Mouse (Mus musculus): ENCODE measurements around the gene Nphp3. TPM values are rescaled to one million over a fixed set of nuclear protein-coding genes. Genes with fewer than 3 reads are reported as not detected.

The Nphp3 gene
- total and polyA plus RNA-seq, 2 experiments from 2014 or later: 1.9 to 7.4 TPM

DNA sequence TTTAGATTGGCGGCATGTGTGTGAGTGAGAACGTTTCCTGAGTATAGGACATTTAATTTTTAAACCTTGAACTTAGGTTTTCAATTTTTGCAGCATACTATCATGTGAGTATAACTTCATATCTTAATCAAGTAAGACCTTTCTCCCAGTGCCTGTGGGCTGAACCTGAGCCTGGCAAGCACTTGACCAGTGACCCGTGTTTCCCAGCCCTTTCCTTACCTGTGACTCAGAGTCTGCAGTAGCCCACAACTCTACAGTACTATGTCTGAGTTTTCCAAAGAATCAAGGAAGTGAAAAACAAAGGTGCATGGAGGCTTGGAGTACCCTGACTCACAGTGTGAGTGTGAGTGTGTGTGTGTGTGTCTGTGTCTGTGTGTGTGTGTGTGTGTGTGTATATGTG lies 77.7 kb downstream of the Nphp3 start:
- H3K36me3 ChIP-seq (ENCODE audit: insufficient read depth): no peaks in the 10 kb centered on the region
- TF ChIP-seq CTCF (IDR thresholded peaks at IDR 0.05; ENCODE audit: low read depth): no peak
- no peak overlapping the region for H3K4me3 ChIP-seq (ENCODE audit: low read depth, low read length)
- no peak overlapping the region for H3K4me2 ChIP-seq (ENCODE audit: low read depth)
- no peak overlapping the region for H3K9ac ChIP-seq
- 84% methylated on average over 3 of the region's 3 CpGs for WGBS
- DNase-seq (no peak), ATAC-seq (no peak)
- H3K27ac ChIP-seq (ENCODE audit: low read depth, low read length): no peak overlapping the region
- H3K9me3 ChIP-seq (ENCODE audit: low read length): no peaks in the 10 kb centered on the region
- no peaks in the 10 kb centered on the region for H3K4me1 ChIP-seq (ENCODE audit: insufficient read depth)
- no peaks in the 10 kb centered on the region for H3K27me3 ChIP-seq (ENCODE audit: insufficient read depth, low read length)

DNA sequence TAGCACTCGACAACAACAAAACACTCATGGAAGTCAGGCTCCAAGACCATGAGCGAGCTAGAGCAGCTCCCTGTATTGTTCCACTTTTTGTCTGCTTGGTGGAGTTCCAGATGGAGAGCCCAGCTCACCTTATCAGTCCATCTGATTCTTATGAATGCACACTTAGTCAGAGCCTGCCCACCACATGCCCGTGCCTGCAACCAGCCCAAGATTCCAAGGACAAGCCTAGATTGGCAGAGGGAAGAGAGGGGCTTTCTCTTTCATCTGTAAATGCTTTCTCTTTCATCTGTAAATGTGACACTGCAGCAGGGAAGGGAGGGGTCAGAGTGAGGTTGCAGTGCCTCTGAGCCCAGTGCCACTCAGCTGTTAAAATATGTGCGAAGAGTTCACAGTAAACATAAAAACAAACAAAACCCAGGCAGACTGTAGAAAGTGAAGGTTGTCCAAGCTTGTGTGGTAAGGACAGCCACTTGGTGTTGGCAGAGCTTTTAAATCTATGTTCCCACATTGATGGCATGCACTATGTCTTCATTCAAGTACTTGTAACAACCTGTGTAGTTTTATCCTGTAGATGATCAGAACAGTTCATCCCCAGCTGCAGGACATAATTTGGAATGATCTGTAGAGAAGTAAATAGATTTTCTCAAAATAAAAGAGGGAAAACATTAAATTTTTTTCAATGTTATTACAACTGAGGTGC lies 83.5 kb downstream of the Nphp3 start:
- no peak overlapping the region for H3K4me2 ChIP-seq (ENCODE audit: low read depth)
- H3K4me3 ChIP-seq (ENCODE audit: low read depth, low read length): no peak overlapping the region
- H3K9ac ChIP-seq: no peak overlapping the region
- no peaks in the 10 kb centered on the region for H3K4me1 ChIP-seq (ENCODE audit: insufficient read depth)
- no peaks in the 10 kb centered on the region for H3K36me3 ChIP-seq (ENCODE audit: insufficient read depth)
- 67% methylated on average over 4 of the region's 4 CpGs for WGBS
- no peaks in the 10 kb centered on the region for H3K27me3 ChIP-seq (ENCODE audit: insufficient read depth, low read length)
- no peak for DNase-seq
- H3K9me3 ChIP-seq (ENCODE audit: low read length): no peaks in the 10 kb centered on the region
- no peak overlapping the region for H3K27ac ChIP-seq (ENCODE audit: low read depth, low read length)
- no peak for TF ChIP-seq CTCF (IDR thresholded peaks at IDR 0.05; ENCODE audit: low read depth)
- ATAC-seq: no peak

GRCm38 (mm10) chr9:104088555-104088954 lies 86.2 kb downstream of the Nphp3 start:
- Histone ChIP-seq H3K4me1 (ENCODE audit: insufficient read depth) (no peaks in the 10 kb centered on the region), H3K27ac (ENCODE audit: low read depth, low read length) (no peak overlapping the region), H3K9ac (no peak overlapping the region), H3K36me3 (ENCODE audit: insufficient read depth) (no peaks in the 10 kb centered on the region), H3K4me3 (ENCODE audit: low read depth, low read length) (no peak overlapping the region), H3K27me3 (ENCODE audit: insufficient read depth, low read length) (no peaks in the 10 kb centered on the region), H3K9me3 (ENCODE audit: low read length) (no peaks in the 10 kb centered on the region), H3K4me2 (ENCODE audit: low read depth) (no peak overlapping the region)
- TF ChIP-seq CTCF (IDR thresholded peaks at IDR 0.05; ENCODE audit: low read depth): no peak
- ATAC-seq (peak; percentile 36; the same call in 1 of the 2 replicates), DNase-seq (peak; percentile 54)
- 18% methylated on average over 8 of the region's 8 CpGs for WGBS

- H3K4me1 ChIP-seq (ENCODE audit: insufficient read depth): no peaks in the 10 kb centered on the region
- no peak overlapping the region for H3K27ac ChIP-seq (ENCODE audit: low read depth, low read length)
- no peak overlapping the region for H3K4me3 ChIP-seq (ENCODE audit: low read depth, low read length)
- H3K4me2 ChIP-seq (ENCODE audit: low read depth): no peak overlapping the region
- DNase-seq (no peak), ATAC-seq (no peak)
- no peak for TF ChIP-seq CTCF (IDR thresholded peaks at IDR 0.05; ENCODE audit: low read depth)
- H3K27me3 ChIP-seq (ENCODE audit: insufficient read depth, low read length): no peaks in the 10 kb centered on the region
- WGBS: 95% methylated on average over 5 of the region's 5 CpGs
- no peaks in the 10 kb centered on the region for H3K36me3 ChIP-seq (ENCODE audit: insufficient read depth)
- no peaks in the 10 kb centered on the region for H3K9me3 ChIP-seq (ENCODE audit: low read length)
- H3K9ac ChIP-seq: no peak overlapping the region
Measured at GRCm38 (mm10) chr9:104092945-104093344, 90.6 kb downstream of the Nphp3 start.

Other genes starting within 250 kb of the Nphp3 start
- 31.5 and 33.2 TPM in 2 replicates for gene Tmem108, start 240.7 kb upstream of the Nphp3 start, total RNA-seq (2014; rRNA removed)
- gene Tmem108, start 240.7 kb upstream of the Nphp3 start, polyA plus RNA-seq (2015; fragmentation: Nextera tagmentation; extraction: Ambion mirVana): 42.7 and 52.7 TPM in 2 replicates
- gene Gm28305, start 38.1 kb downstream of the Nphp3 start, total RNA-seq (2014; rRNA removed): not detected in 2 replicates
- not detected in 2 replicates for gene Gm28305, start 38.1 kb downstream of the Nphp3 start, polyA plus RNA-seq (2015; fragmentation: Nextera tagmentation; extraction: Ambion mirVana)
- 64.5 and 71.5 TPM in 2 replicates for gene Uba5, start 60.6 kb downstream of the Nphp3 start, total RNA-seq (2014; rRNA removed)
- gene Uba5, start 60.6 kb downstream of the Nphp3 start, polyA plus RNA-seq (2015; fragmentation: Nextera tagmentation; extraction: Ambion mirVana): 71.7 and 75.4 TPM in 2 replicates
- gene Acad11, start 60.8 kb downstream of the Nphp3 start, total RNA-seq (2014; rRNA removed): 6.5 and 11.0 TPM in 2 replicates
- gene Acad11, start 60.8 kb downstream of the Nphp3 start, polyA plus RNA-seq (2015; fragmentation: Nextera tagmentation; extraction: Ambion mirVana): 4.5 and 4.7 TPM in 2 replicates
- gene Ackr4, start 124.4 kb downstream of the Nphp3 start, total RNA-seq (2014; rRNA removed): 1.2 and 3.1 TPM in 2 replicates
- 0.53 and 0.70 TPM in 2 replicates for gene Ackr4, start 124.4 kb downstream of the Nphp3 start, polyA plus RNA-seq (2015; fragmentation: Nextera tagmentation; extraction: Ambion mirVana)

Data from forebrain, postnatal 0 days (tissue).